Mouse (Mus musculus): ENCODE data around the gene Lhfpl4. TPM values are rescaled to one million over a fixed set of nuclear protein-coding genes. Genes with fewer than 3 reads are reported as not detected.
A peak's percentile ranks its signal among the peaks of the same experiment; 100 is the strongest.

The Lhfpl4 gene
- total and polyA plus RNA-seq, 3 experiments, result 0.18 to 0.41 (median 0.23) TPM

GRCm38 (mm10) chr6:113184866-113185525 lies 10.2 kb downstream of the Lhfpl4 start:
- Histone ChIP-seq H3K4me3 (no peak overlapping the region), H3K9ac (ENCODE audit: low read depth, low read length) (no peak overlapping the region), H3K4me1 (ENCODE audit: control insufficient read depth, insufficient read depth, low read length) (peaks cover 2% of the 10 kb centered on the region; the same call in 1 of the 2 replicates), H3K27me3 (ENCODE audit: control insufficient read depth, insufficient read depth, low read length) (peaks cover 2% of the 10 kb centered on the region; the same call in 1 of the 2 replicates), H3K36me3 (ENCODE audit: control insufficient read depth, insufficient read depth, low read length) (no peaks in the 10 kb centered on the region), H3K79me2 (replicated peaks; ENCODE audit: control insufficient read depth, insufficient read depth, low read length) (no peaks in the 10 kb centered on the region), H3K27ac (no peak overlapping the region)
- TF ChIP-seq CTCF (IDR thresholded peaks at IDR 0.05), result no peak
- TF ChIP-seq POLR2A (IDR thresholded peaks at IDR 0.05; ENCODE audit: insufficient read depth, low read depth, low read length), result no peak
- no peak for TF ChIP-seq EP300 (IDR thresholded peaks at IDR 0.05; ENCODE audit: insufficient read depth, low read depth, low read length)
- 77% methylated on average over 21 of the region's 21 CpGs for WGBS
- intact Hi-C loops (cut with DNase I), result no loop called here
- no peak for DNase-seq

GRCm38 (mm10) chr6:113184163-113184562 lies 11.0 kb downstream of the Lhfpl4 start:
- Histone ChIP-seq H3K9ac (ENCODE audit: low read depth, low read length) (no peak overlapping the region), H3K27ac (no peak overlapping the region), H3K79me2 (replicated peaks; ENCODE audit: control insufficient read depth, insufficient read depth, low read length) (no peaks in the 10 kb centered on the region), H3K4me1 (ENCODE audit: control insufficient read depth, insufficient read depth, low read length) (peaks cover 2% of the 10 kb centered on the region; the same call in 1 of the 2 replicates), H3K27me3 (ENCODE audit: control insufficient read depth, insufficient read depth, low read length) (peaks cover 2% of the 10 kb centered on the region; the same call in 1 of the 2 replicates), H3K36me3 (ENCODE audit: control insufficient read depth, insufficient read depth, low read length) (no peaks in the 10 kb centered on the region), H3K4me3 (no peak overlapping the region)
- intact Hi-C loops (cut with DNase I), result no loop called here
- TF ChIP-seq POLR2A (IDR thresholded peaks at IDR 0.05; ENCODE audit: insufficient read depth, low read depth, low read length), result no peak
- TF ChIP-seq CTCF (IDR thresholded peaks at IDR 0.05), result no peak
- no peak for TF ChIP-seq EP300 (IDR thresholded peaks at IDR 0.05; ENCODE audit: insufficient read depth, low read depth, low read length)
- 54% methylated on average over 9 of the region's 9 CpGs for WGBS
- DNase-seq, result peak; percentile 31 to 51

GRCm38 (mm10) chr6:113179195-113179733 lies 15.9 kb downstream of the Lhfpl4 start:
- Histone ChIP-seq H3K27me3 (ENCODE audit: control insufficient read depth, insufficient read depth, low read length) (no peaks in the 10 kb centered on the region; the same call in 1 of the 2 replicates), H3K4me3 (no peak overlapping the region), H3K79me2 (replicated peaks; ENCODE audit: control insufficient read depth, insufficient read depth, low read length) (no peaks in the 10 kb centered on the region), H3K9ac (ENCODE audit: low read depth, low read length) (no peak overlapping the region), H3K27ac (no peak overlapping the region), H3K36me3 (ENCODE audit: control insufficient read depth, insufficient read depth, low read length) (no peaks in the 10 kb centered on the region), H3K4me1 (ENCODE audit: control insufficient read depth, insufficient read depth, low read length) (no peaks in the 10 kb centered on the region; the same call in 1 of the 2 replicates)
- DNase-seq, result no peak
- TF ChIP-seq CTCF (IDR thresholded peaks at IDR 0.05) (no peak), POLR2A (IDR thresholded peaks at IDR 0.05; ENCODE audit: insufficient read depth, low read depth, low read length) (no peak), EP300 (IDR thresholded peaks at IDR 0.05; ENCODE audit: insufficient read depth, low read depth, low read length) (no peak)
- intact Hi-C loops (cut with DNase I), result no loop called here
- 44% methylated on average over 4 of the region's 4 CpGs for WGBS

- H3K27me3 ChIP-seq (ENCODE audit: control insufficient read depth, insufficient read depth, low read length), result no peaks in the 10 kb centered on the region
- no peak overlapping the region for H3K9ac ChIP-seq (ENCODE audit: low read depth, low read length)
- no peak overlapping the region for H3K4me3 ChIP-seq
- no peak for DNase-seq
- TF ChIP-seq POLR2A (IDR thresholded peaks at IDR 0.05; ENCODE audit: insufficient read depth, low read depth, low read length) (no peak), CTCF (IDR thresholded peaks at IDR 0.05) (no peak), EP300 (IDR thresholded peaks at IDR 0.05; ENCODE audit: insufficient read depth, low read depth, low read length) (no peak)
- no peaks in the 10 kb centered on the region for H3K36me3 ChIP-seq (ENCODE audit: control insufficient read depth, insufficient read depth, low read length)
- 25% methylated on average over 14 of the region's 14 CpGs for WGBS
- no peaks in the 10 kb centered on the region for H3K4me1 ChIP-seq (ENCODE audit: control insufficient read depth, insufficient read depth, low read length)
- no peak overlapping the region for H3K27ac ChIP-seq
- no peaks in the 10 kb centered on the region for H3K79me2 ChIP-seq (replicated peaks; ENCODE audit: control insufficient read depth, insufficient read depth, low read length)
- intact Hi-C loops (cut with DNase I), result no loop called here
Measured at GRCm38 (mm10) chr6:113178286-113179194, 16.6 kb downstream of the Lhfpl4 start.

- no peak overlapping the region for H3K4me3 ChIP-seq
- WGBS, result 80% methylated on average over 8 of the region's 8 CpGs
- H3K36me3 ChIP-seq (ENCODE audit: control insufficient read depth, insufficient read depth, low read length), result no peaks in the 10 kb centered on the region
- H3K9ac ChIP-seq (ENCODE audit: low read depth, low read length), result no peak overlapping the region
- no peaks in the 10 kb centered on the region for H3K79me2 ChIP-seq (replicated peaks; ENCODE audit: control insufficient read depth, insufficient read depth, low read length)
- no peak overlapping the region for H3K27ac ChIP-seq
- no peak for DNase-seq
- H3K4me1 ChIP-seq (ENCODE audit: control insufficient read depth, insufficient read depth, low read length), result no peaks in the 10 kb centered on the region
- H3K27me3 ChIP-seq (ENCODE audit: control insufficient read depth, insufficient read depth, low read length), result no peaks in the 10 kb centered on the region
- no peak for TF ChIP-seq EP300 (IDR thresholded peaks at IDR 0.05; ENCODE audit: insufficient read depth, low read depth, low read length)
- no peak for TF ChIP-seq POLR2A (IDR thresholded peaks at IDR 0.05; ENCODE audit: insufficient read depth, low read depth, low read length)
- TF ChIP-seq CTCF (IDR thresholded peaks at IDR 0.05), result no peak
- intact Hi-C loops (cut with DNase I), result no loop called here
Measured at GRCm38 (mm10) chr6:113176613-113177012, 18.6 kb downstream of the Lhfpl4 start.
